Mouse (Mus musculus): ENCODE measurements at regions not wholly inside any gene's neighbourhood (a gene's known extent, or its start where the extent isn't known, plus 50 kb on each side); places are given as distances from the start of the nearest gene placed in this dataset.

DNA sequence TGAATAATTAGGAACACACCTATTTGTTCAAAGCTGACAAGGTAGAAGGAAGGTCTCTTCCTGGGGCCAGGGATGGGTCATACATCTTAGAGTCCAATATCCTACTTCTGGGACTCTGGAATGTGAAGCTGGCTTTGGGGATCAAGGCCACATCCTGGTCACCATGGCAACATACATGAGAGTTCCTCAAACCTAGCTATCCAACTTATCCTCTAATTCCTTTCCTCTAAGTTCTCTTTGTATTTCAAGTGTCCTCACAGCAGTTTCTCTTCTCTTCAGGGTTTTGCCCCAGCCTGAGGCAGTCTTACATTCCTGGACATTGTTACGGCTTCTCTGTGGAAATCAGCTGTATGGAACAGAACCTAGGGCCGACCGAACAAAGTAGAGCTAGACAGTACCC is 97.0 kb upstream of the Nxt1 start:
- TF ChIP-seq CTCF (IDR thresholded peaks at IDR 0.05; ENCODE audit: low read depth) (no peak), EP300 (IDR thresholded peaks at IDR 0.05; ENCODE audit: low read depth) (no peak)
